Mouse (Mus musculus) left cerebral cortex, postnatal 36 days (tissue): ENCODE data around the gene Pde10a. TPM values are rescaled to one million over a fixed set of nuclear protein-coding genes. Genes with fewer than 3 reads are reported as not detected.

Source experiments
- DNase-seq, 2 experiments: peaks; one replicate each; pipeline ENCODE4 v3.0.0; 2021 to 2022; ENCODE audit warnings: low spot score in 2 of 2, mixed read lengths in 1 of 2
- intact Hi-C: fragments of 180-260 bp; cut with DNase I; formaldehyde crosslinking; loops from one replicate; pipeline ENCODE4 v1.15.1; 2025
- total RNA-seq, 2 experiments: library from RNA; stranded (reverse); gene quantifications; 2 replicates each; pipeline ENCODE4 v1.2.3; 2021

Pde10a gene
- 100 to 1,000 TPM in 1 of 2 experiments, 10 to 100 TPM in 1; 75.0 to 128 TPM for total RNA-seq

GRCm38 (mm10) chr17:8525225-8525721 is at the start of gene Pde10a:
Gene Pde10a, plus strand, starts transcription at chr17:8525372.
- DNase-seq: peak; percentile 40 to 47
- intact Hi-C loops: loop anchor here (5.0 kb wide), 1 partner anchor 58 kb away; no protein-coding TSS in a partner anchor

GRCm38 (mm10) chr17:8478554-8478953 is 46.6 kb upstream of the Pde10a start:
- peak in 1 of 2 experiments; percentile 20 for DNase-seq
- intact Hi-C loops: no loop called here

- intact Hi-C loops: no loop called here
- no peak for DNase-seq
Observed at GRCm38 (mm10) chr17:8479493-8480128, 45.6 kb upstream of the Pde10a start.

GRCm38 (mm10) chr17:8481797-8482196 is 43.4 kb upstream of the Pde10a start:
- intact Hi-C loops: no loop called here
- no peak for DNase-seq

GRCm38 (mm10) chr17:8482876-8483275 is 42.3 kb upstream of the Pde10a start:
- no peak for DNase-seq
- intact Hi-C loops: no loop called here

- no peak for DNase-seq
- intact Hi-C loops: no loop called here
Observed at GRCm38 (mm10) chr17:8484246-8484645, 40.9 kb upstream of the Pde10a start.

- intact Hi-C loops: no loop called here
- DNase-seq: no peak
Observed at GRCm38 (mm10) chr17:8485146-8485545, 40.0 kb upstream of the Pde10a start.

- peak; percentile 93 to 96 for DNase-seq
- intact Hi-C loops: loop anchor here (1.0 to 2.0 kb wide), 2 partner anchors 21 to 36 kb away; no protein-coding TSS in a partner anchor
Observed at GRCm38 (mm10) chr17:8487824-8488223, 37.3 kb upstream of the Pde10a start.

- peak in 1 of 2 experiments; percentile 56 for DNase-seq
- intact Hi-C loops: no loop called here
Observed at GRCm38 (mm10) chr17:8490971-8491370, 34.2 kb upstream of the Pde10a start.

GRCm38 (mm10) chr17:8493461-8493860 is 31.7 kb upstream of the Pde10a start:
- intact Hi-C loops: no loop called here
- DNase-seq: no peak

GRCm38 (mm10) chr17:8498151-8498550 is 27.0 kb upstream of the Pde10a start:
- DNase-seq: no peak

GRCm38 (mm10) chr17:8498655-8499054 is 26.5 kb upstream of the Pde10a start:
- intact Hi-C loops: no loop called here
- DNase-seq: no peak

More at GRCm38 (mm10) chr17:8498151-8498550, 27.0 kb upstream of the Pde10a start:
- intact Hi-C loops: no loop called here

GRCm38 (mm10) chr17:8499564-8500117 is 25.5 kb upstream of the Pde10a start:
- intact Hi-C loops: no loop called here
- DNase-seq: no peak

GRCm38 (mm10) chr17:8504381-8504780 is 20.8 kb upstream of the Pde10a start:
- DNase-seq: no peak
- intact Hi-C loops: no loop called here

- DNase-seq: peak; percentile 87 to 90
- intact Hi-C loops: no loop called here
Observed at GRCm38 (mm10) chr17:8505669-8506426, 19.3 kb upstream of the Pde10a start.

GRCm38 (mm10) chr17:8506726-8507125 is 18.4 kb upstream of the Pde10a start:
- DNase-seq: peak in 1 of 2 experiments; percentile 56
- intact Hi-C loops: no loop called here

- intact Hi-C loops: loop anchor here (1.0 to 2.0 kb wide), 2 partner anchors 17 to 21 kb away; no protein-coding TSS in a partner anchor
- no peak for DNase-seq
Observed at GRCm38 (mm10) chr17:8507654-8508053, 17.5 kb upstream of the Pde10a start.

GRCm38 (mm10) chr17:8508305-8509141 is 16.6 kb upstream of the Pde10a start:
- peak; percentile 66 to 75 for DNase-seq
- intact Hi-C loops: loop anchor here (1.0 to 2.0 kb wide), 2 partner anchors 16 to 22 kb away; no protein-coding TSS in a partner anchor

- DNase-seq: peak; percentile 62 to 74
- intact Hi-C loops: no loop called here
Observed at GRCm38 (mm10) chr17:8516006-8516405, 9.2 kb upstream of the Pde10a start.
